8 mouse cellular contexts compared by ENCODE assay signal in the genomic region with DNA sequence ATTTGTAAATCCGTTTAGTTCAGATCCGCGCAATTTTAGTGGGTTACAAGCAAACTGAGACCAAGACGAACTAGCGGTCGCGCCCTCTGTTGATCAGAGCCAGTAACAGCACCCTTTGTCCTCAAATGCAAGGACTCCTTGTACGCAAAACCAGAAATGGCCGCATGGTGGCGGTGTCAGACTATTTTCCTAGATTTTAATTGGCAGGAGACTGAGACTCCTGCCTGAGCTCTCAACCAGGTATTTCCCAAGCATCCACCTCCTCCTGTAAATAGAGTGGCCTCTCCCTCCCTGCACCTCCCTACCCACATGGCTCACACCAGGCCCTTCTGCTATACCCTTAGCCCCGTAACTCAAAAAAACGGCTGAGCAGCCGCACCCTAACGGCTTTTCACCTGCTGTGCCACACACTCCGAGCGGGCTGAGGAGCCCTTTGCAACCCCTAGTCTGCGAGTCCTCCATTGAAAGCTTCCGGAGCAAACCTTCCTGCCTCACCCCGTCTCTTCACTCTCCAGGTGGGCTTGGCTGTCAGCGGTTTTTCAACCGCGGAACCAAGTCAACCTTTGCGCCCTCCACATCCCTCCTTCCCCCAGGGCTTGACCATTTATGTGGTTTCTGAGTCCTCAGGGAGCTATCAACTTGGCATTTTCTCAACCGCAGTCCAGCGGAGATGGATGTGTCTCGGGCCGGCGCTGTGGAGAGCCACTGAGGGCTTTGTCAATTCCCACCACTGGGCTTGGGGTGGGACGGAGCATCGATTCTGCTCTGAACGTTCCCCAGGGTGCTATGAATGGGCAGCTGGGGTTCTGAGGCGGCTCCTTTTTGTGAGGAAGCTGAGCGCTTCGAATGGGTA. TPM values are rescaled to one million over a fixed set of nuclear protein-coding genes. Genes with fewer than 3 reads are reported as not detected.
DNase-seq lines count a peak whose midpoint lies in the region; ATAC-seq lines count a peak whose summit lies in the region.

No protein-coding gene starts in this region.

- no peaks in the 10 kb centered on the region for H3K36me3 ChIP-seq in embryonic facial prominence, embryonic 13.5 days
- H3K36me3 ChIP-seq in limb, embryonic 10.5 days: no peaks in the 10 kb centered on the region
- no peaks in the 10 kb centered on the region for H3K36me3 ChIP-seq in midbrain, embryonic 13.5 days

- H3K4me1 ChIP-seq in embryonic facial prominence, embryonic 13.5 days: peaks cover 6% of the 10 kb centered on the region; the same call in 1 of the 2 replicates
- H3K4me1 ChIP-seq in limb, embryonic 10.5 days: peaks cover 6% of the 10 kb centered on the region; the same call in 1 of the 2 replicates
- peaks cover 7% of the 10 kb centered on the region for H3K4me1 ChIP-seq in midbrain, embryonic 13.5 days (replicated peaks)

- 0 out of 2 replicates have a peak, but pooled peaks have one; percentile 38 for ATAC-seq in embryonic facial prominence, embryonic 13.5 days (ENCODE audit: insufficient number of reproducible peaks, insufficient read depth, low FRiP score, low TSS enrichment, low read depth)
- peak; percentile 89 for ATAC-seq in midbrain, embryonic 13.5 days

- no peak overlapping the region for H3K27ac ChIP-seq in embryonic facial prominence, embryonic 13.5 days
- no peak overlapping the region for H3K27ac ChIP-seq in limb, embryonic 10.5 days
- H3K27ac ChIP-seq in midbrain, embryonic 13.5 days: peak overlapping the region; percentile 58

- H3K9me3 ChIP-seq in embryonic facial prominence, embryonic 13.5 days: no peaks in the 10 kb centered on the region
- no peaks in the 10 kb centered on the region for H3K9me3 ChIP-seq in limb, embryonic 10.5 days (replicated peaks)
- no peaks in the 10 kb centered on the region for H3K9me3 ChIP-seq in midbrain, embryonic 13.5 days

- WGBS in embryonic facial prominence, embryonic 13.5 days: 3% methylated on average over 34 of the region's 34 CpGs
- 4% methylated on average over 34 of the region's 34 CpGs for WGBS in limb, embryonic 10.5 days
- 1% methylated on average over 34 of the region's 34 CpGs for WGBS in midbrain, embryonic 13.5 days

- peak overlapping the region; percentile 50 for H3K4me2 ChIP-seq in embryonic facial prominence, embryonic 13.5 days
- H3K4me2 ChIP-seq in midbrain, embryonic 13.5 days (replicated peaks): peak overlapping the region; percentile 64

- peak overlapping the region; percentile 52 for H3K9ac ChIP-seq in embryonic facial prominence, embryonic 13.5 days
- H3K9ac ChIP-seq in midbrain, embryonic 13.5 days (replicated peaks): peak overlapping the region; percentile 67

- DNase-seq in 3T3-L1 (ENCODE audit: low read depth, low spot score): peak; percentile 93
- DNase-seq in adrenal gland, postnatal 36 days: peak; percentile 91 to 93
- DNase-seq in heart, adult 18-20 months: peak; percentile 91 to 99
- peak; percentile 97 for DNase-seq in kidney, adult 18-20 months
- peak; percentile 95 for DNase-seq in limb, embryonic 10.5 days (ENCODE audit: low spot score)
- peak; percentile 87 for DNase-seq in spleen, adult 12 weeks (ENCODE audit: low spot score)

- peaks cover 43% of the 10 kb centered on the region for H3K27me3 ChIP-seq in embryonic facial prominence, embryonic 13.5 days
- peaks cover 47% of the 10 kb centered on the region for H3K27me3 ChIP-seq in limb, embryonic 10.5 days (ENCODE audit: low read depth, poor library complexity, severe bottlenecking)
- H3K27me3 ChIP-seq in midbrain, embryonic 13.5 days: peaks cover 15% of the 10 kb centered on the region

- peak overlapping the region; percentile 10 for H3K4me3 ChIP-seq in embryonic facial prominence, embryonic 13.5 days
- H3K4me3 ChIP-seq in limb, embryonic 10.5 days: 0 out of 2 replicates have a peak overlapping the region, but pooled peaks have one; percentile 14
- peak overlapping the region; percentile 37 for H3K4me3 ChIP-seq in midbrain, embryonic 13.5 days (replicated peaks)

RNA-seq across cellular contexts. Expression of gene Gm15517, which starts 1.8 kb away (rescaled TPM):
- not detected for total RNA-seq in adrenal gland, postnatal 36 days (2021)
- polyA plus RNA-seq in embryonic facial prominence, embryonic 13.5 days (2015; fragmentation: Nextera tagmentation; extraction: Ambion mirVana): not detected in 2 replicates
- not detected for total RNA-seq in heart, adult 18-20 months (2021)
- not detected in 2 replicates for polyA plus RNA-seq in limb, embryonic 10.5 days (2016; fragmentation: Nextera tagmentation; extraction: Ambion mirVana)
- polyA plus RNA-seq in midbrain, embryonic 13.5 days (2015; fragmentation: Nextera tagmentation; extraction: Ambion mirVana): not detected in 2 replicates

RNA-seq across cellular contexts. Expression of gene Acp4, which starts 5.8 kb away (rescaled TPM):
- total RNA-seq in adrenal gland, postnatal 36 days (2021): not detected
- polyA plus RNA-seq in embryonic facial prominence, embryonic 13.5 days (2015; fragmentation: Nextera tagmentation; extraction: Ambion mirVana): 0.13 TPM in 1 of 2 replicates, not detected in the other
- total RNA-seq in heart, adult 18-20 months (2021): not detected
- 0.15 and 0.18 TPM in 2 replicates for polyA plus RNA-seq in limb, embryonic 10.5 days (2016; fragmentation: Nextera tagmentation; extraction: Ambion mirVana)
- polyA plus RNA-seq in midbrain, embryonic 13.5 days (2015; fragmentation: Nextera tagmentation; extraction: Ambion mirVana): 0.09 TPM in 1 of 2 replicates, not detected in the other

RNA-seq across cellular contexts. Expression of gene 2410002F23Rik, which starts 16.5 kb away (rescaled TPM):
- 100 to 1,000 TPM in 1 of 2 experiments, 10 to 100 TPM in 1; 99.6 to 120 TPM for total RNA-seq in adrenal gland, postnatal 36 days (2021)
- polyA plus RNA-seq in embryonic facial prominence, embryonic 13.5 days (2015; fragmentation: Nextera tagmentation; extraction: Ambion mirVana): 199 and 210 TPM in 2 replicates
- 10 to 100 TPM in 1 of 2 experiments, 1 to 10 TPM in 1; 8.1 to 11.5 TPM for total RNA-seq in heart, adult 18-20 months (2021)
- 179 and 220 TPM in 2 replicates for polyA plus RNA-seq in limb, embryonic 10.5 days (2016; fragmentation: Nextera tagmentation; extraction: Ambion mirVana)
- 205 and 217 TPM in 2 replicates for polyA plus RNA-seq in midbrain, embryonic 13.5 days (2015; fragmentation: Nextera tagmentation; extraction: Ambion mirVana)

RNA-seq across cellular contexts. Expression of gene 1700028J19Rik, which starts 16.5 kb away (rescaled TPM):
- total RNA-seq in adrenal gland, postnatal 36 days (2021): under 1 TPM; 0.43 to 0.63 TPM
- polyA plus RNA-seq in embryonic facial prominence, embryonic 13.5 days (2015; fragmentation: Nextera tagmentation; extraction: Ambion mirVana): 1.4 TPM in 2 replicates
- under 1 TPM; 0.25 to 0.28 TPM for total RNA-seq in heart, adult 18-20 months (2021)
- 0.88 and 1.1 TPM in 2 replicates for polyA plus RNA-seq in limb, embryonic 10.5 days (2016; fragmentation: Nextera tagmentation; extraction: Ambion mirVana)
- 1.5 and 1.6 TPM in 2 replicates for polyA plus RNA-seq in midbrain, embryonic 13.5 days (2015; fragmentation: Nextera tagmentation; extraction: Ambion mirVana)

RNA-seq across cellular contexts. Expression of gene Gm36864, which starts 27.0 kb away (rescaled TPM):
- total RNA-seq in adrenal gland, postnatal 36 days (2021): not detected
- 0.21 TPM in 1 of 2 replicates, not detected in the other for polyA plus RNA-seq in embryonic facial prominence, embryonic 13.5 days (2015; fragmentation: Nextera tagmentation; extraction: Ambion mirVana)
- total RNA-seq in heart, adult 18-20 months (2021): not detected
- not detected in 2 replicates for polyA plus RNA-seq in limb, embryonic 10.5 days (2016; fragmentation: Nextera tagmentation; extraction: Ambion mirVana)
- polyA plus RNA-seq in midbrain, embryonic 13.5 days (2015; fragmentation: Nextera tagmentation; extraction: Ambion mirVana): not detected in 2 replicates
